Mouse (Mus musculus) testis, adult 10 weeks (tissue): ENCODE results near the gene Gm44965. TPM values are rescaled to one million over a fixed set of nuclear protein-coding genes. Genes with fewer than 3 reads are reported as not detected.

ENCODE experiments used
- polyA plus RNA-seq: library from polyadenylated mRNA; stranded (reverse); fragments of 350-450 nt; fragmentation: Illumina TruSeq; extraction: RNeasy Lipid Tissue Mini Kit (QIAGEN cat#74804); gene quantifications from one replicate; pipeline ENCODE4 v1.2.3, GENCODE M21; 2014; ENCODE audit warnings: low read depth, low replicate concordance

Gm44965 gene
- polyA plus RNA-seq, result not detected

GRCm38 (mm10) chr6:48593158-48594042, at the start of gene Gm44965, which contains the start of gene Repin1:
TSS of gene Gm44965 (plus strand) at chr6:48593941.
TSS of gene Repin1 (plus strand) at chr6:48593883.

GRCm38 (mm10) chr6:48554280-48555103, 39.2 kb upstream of the Gm44965 start, which contains the start of gene Lrrc61:
TSS of gene Lrrc61 (plus strand) at chr6:48554796.

GRCm38 (mm10) chr6:48572572-48573061, 21.1 kb upstream of the Gm44965 start, which contains the start of gene Rarres2:
TSS of gene Rarres2 (minus strand) at chr6:48572789.

GRCm38 (mm10) chr6:48589194-48589750, 4.5 kb upstream of the Gm44965 start, which contains the start of gene Gm45021:
TSS of gene Gm45021 (plus strand) at chr6:48589610.

GRCm38 (mm10) chr6:48601271-48602079, 7.7 kb downstream of the Gm44965 start, which contains the start of gene Zfp775:
TSS of gene Zfp775 (plus strand) at chr6:48602063.

GRCm38 (mm10) chr6:48626464-48626863, 32.7 kb downstream of the Gm44965 start, which contains the start of gene AI854703:
TSS of gene AI854703 (plus strand) at chr6:48626764.

GRCm38 (mm10) chr6:48646995-48647394, 53.3 kb downstream of the Gm44965 start, which contains the start of gene Gimap8:
TSS of gene Gimap8 (plus strand) at chr6:48647234.

Other genes starting within 250 kb of the Gm44965 start
- gene Krba1, start 198.4 kb upstream of the Gm44965 start, polyA plus RNA-seq, result 9.1 TPM
- gene Zfp467, start 148.1 kb upstream of the Gm44965 start, polyA plus RNA-seq, result 0.83 TPM
- gene Sspo, start 145.7 kb upstream of the Gm44965 start, polyA plus RNA-seq, result not detected
- gene Atp6v0e2, start 56.3 kb upstream of the Gm44965 start, polyA plus RNA-seq, result 9.1 TPM
- gene Lrrc61, start 39.1 kb upstream of the Gm44965 start, polyA plus RNA-seq, result 16.8 TPM
- gene Rarres2, start 21.2 kb upstream of the Gm44965 start, polyA plus RNA-seq, result 2.2 TPM
- not detected for gene Gm45021, start 4.3 kb upstream of the Gm44965 start, polyA plus RNA-seq
- gene Repin1, start 58 bp upstream of the Gm44965 start, polyA plus RNA-seq, result 3.5 TPM
- gene Zfp775, start 8.1 kb downstream of the Gm44965 start, polyA plus RNA-seq, result 0.14 TPM
- gene AI854703, start 32.8 kb downstream of the Gm44965 start, polyA plus RNA-seq, result 0.06 TPM
- 0.24 TPM for gene Gimap8, start 53.3 kb downstream of the Gm44965 start, polyA plus RNA-seq
- gene Gimap9, start 82.2 kb downstream of the Gm44965 start, polyA plus RNA-seq, result 0.50 TPM
- gene Gimap4, start 90.6 kb downstream of the Gm44965 start, polyA plus RNA-seq, result 2.3 TPM
- 1.6 TPM for gene Gimap6, start 114.3 kb downstream of the Gm44965 start, polyA plus RNA-seq
- gene Gm28053, start 124.7 kb downstream of the Gm44965 start, polyA plus RNA-seq, result not detected
- gene Gimap7, start 124.7 kb downstream of the Gm44965 start, polyA plus RNA-seq, result not detected
- not detected for gene Gimap1, start 145.1 kb downstream of the Gm44965 start, polyA plus RNA-seq
- 0.28 TPM for gene Gimap5, start 152.3 kb downstream of the Gm44965 start, polyA plus RNA-seq
- gene Gimap3, start 176.9 kb downstream of the Gm44965 start, polyA plus RNA-seq, result 0.25 TPM
- 14.7 TPM for gene Tmem176a, start 247.0 kb downstream of the Gm44965 start, polyA plus RNA-seq
- gene Tmem176b, start 247.6 kb downstream of the Gm44965 start, polyA plus RNA-seq, result 7.9 TPM